Mouse (Mus musculus) gastrocnemius, adult 2 months (tissue): Measurements from ENCODE around the gene Mcpt1. TPM values are rescaled to one million over a fixed set of nuclear protein-coding genes. Genes with fewer than 3 reads are reported as not detected.
"Not testable (repeated sequence)": the region's sequence is repeated elsewhere in the genome, so short reads cannot be mapped to it uniquely, and the experiment has no call there.

ENCODE experiments used
- DNase-seq: peaks from one replicate; pipeline ENCODE4 v3.0.0; 2022
- H3K27ac ChIP-seq: fragments of 200-600 bp; 2 replicates; pipeline ENCODE4 v1.8.1; 2022; ENCODE audit warnings: mild to moderate bottlenecking
- H3K4me3 ChIP-seq: fragments of 200-600 bp; 2 replicates; pipeline ENCODE4 v1.8.1; 2022; ENCODE audit warnings: mild to moderate bottlenecking, moderate library complexity
- CTCF ChIP-seq: fragments of 200-600 bp; IDR thresholded peaks from 2 replicates; pipeline ENCODE4 v1.8.1; 2022; ENCODE audit warnings: antibody characterized with exemption, mild to moderate bottlenecking, moderate library complexity
- intact Hi-C: fragments of 180-260 bp; cut with DNase I; formaldehyde crosslinking; loops from one replicate; pipeline ENCODE4 v1.15.1; 2025
- long read RNA-seq, 2 experiments: library from polyadenylated mRNA; stranded (forward); transcript quantifications; one replicate each; pipeline ENCODE4 v2.0.0; 2021
- total RNA-seq, 2 experiments: library from RNA; stranded (reverse); gene quantifications; 2 replicates each; pipeline ENCODE4 v1.2.3; 2021

Gene Mcpt1
- total RNA-seq, result not detected
- long read RNA-seq, experiment 1, result 0 reads
- long read RNA-seq, experiment 2, result 0 reads

DNA sequence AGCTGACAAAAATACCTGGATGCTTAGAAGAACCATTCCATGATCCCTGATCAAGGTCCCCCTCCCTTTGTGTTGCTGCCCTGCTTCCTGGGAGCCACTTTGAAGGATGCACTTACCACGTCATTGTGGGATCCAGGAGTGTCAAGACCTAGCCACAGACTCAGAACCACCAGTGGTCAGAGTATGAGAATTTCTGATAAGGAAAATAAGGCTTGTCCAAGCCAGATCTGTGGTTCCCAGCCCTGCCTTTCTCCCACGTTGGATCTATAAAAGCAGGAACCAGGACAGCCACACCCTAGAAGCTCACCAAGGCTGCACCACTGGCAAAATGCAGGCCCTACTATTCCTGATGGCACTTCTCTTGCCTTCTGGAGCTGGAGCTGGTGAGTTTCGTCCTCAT lies at the start of gene Mcpt1:
TSS of gene Mcpt1 (plus strand) at position 301 of the 400 bp plus-strand sequence.
- DNase-seq, H3K4me3 ChIP-seq, intact Hi-C loops, H3K27ac ChIP-seq: not testable (repeated sequence)

- H3K4me3 ChIP-seq, H3K27ac ChIP-seq, intact Hi-C loops, DNase-seq: not testable (repeated sequence)
Measured at GRCm38 (mm10) chr14:55987464-55987863, 30.3 kb upstream of the Mcpt1 start.

- H3K4me3 ChIP-seq, result no peak overlapping the region
- DNase-seq, result no peak
- intact Hi-C loops, result no loop called here
- TF ChIP-seq CTCF, result no peak
- H3K27ac ChIP-seq, result no peak overlapping the region
Measured at GRCm38 (mm10) chr14:56013147-56013546, 4.6 kb upstream of the Mcpt1 start.

- DNase-seq, result no peak
- no peak for TF ChIP-seq CTCF
- H3K4me3 ChIP-seq, result no peak overlapping the region
- intact Hi-C loops, result no loop called here
- no peak overlapping the region for H3K27ac ChIP-seq
Measured at GRCm38 (mm10) chr14:56013924-56014323, 3.8 kb upstream of the Mcpt1 start.

- intact Hi-C loops, result no loop called here
- Histone ChIP-seq H3K27ac (no peak overlapping the region), H3K4me3 (no peak overlapping the region)
- DNase-seq, result no peak
- TF ChIP-seq CTCF, result no peak
Measured at GRCm38 (mm10) chr14:56019446-56019845, 1.7 kb downstream of the Mcpt1 start.

DNA sequence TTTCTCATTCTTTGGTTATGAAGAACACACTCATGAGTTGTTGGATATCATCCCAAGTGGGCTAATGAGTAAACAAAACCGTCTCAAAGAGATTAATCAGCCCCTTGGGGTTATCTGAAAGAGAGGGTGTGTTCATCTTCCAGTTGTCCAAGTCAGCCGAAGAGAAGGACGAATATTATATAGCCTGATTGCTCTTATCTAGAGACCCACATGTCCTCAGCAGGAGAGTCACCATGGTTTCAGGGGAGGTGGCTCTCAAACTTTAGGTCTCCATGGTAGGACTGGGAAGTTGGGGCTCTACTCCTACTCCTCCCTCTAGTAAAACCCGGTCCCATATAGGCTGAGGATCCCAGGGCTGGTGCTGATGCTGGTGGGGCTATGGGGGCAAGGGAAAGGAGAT lies 3.5 kb downstream of the Mcpt1 start:
- intact Hi-C loops, H3K27ac ChIP-seq, H3K4me3 ChIP-seq, DNase-seq: not testable (repeated sequence)

- H3K4me3 ChIP-seq, H3K27ac ChIP-seq: not testable (repeated sequence)
Measured at GRCm38 (mm10) chr14:56030395-56030794, 12.6 kb downstream of the Mcpt1 start, which contains the start of gene Mcpt9. TSS of gene Mcpt9 (minus strand) at chr14:56030495.

DNA sequence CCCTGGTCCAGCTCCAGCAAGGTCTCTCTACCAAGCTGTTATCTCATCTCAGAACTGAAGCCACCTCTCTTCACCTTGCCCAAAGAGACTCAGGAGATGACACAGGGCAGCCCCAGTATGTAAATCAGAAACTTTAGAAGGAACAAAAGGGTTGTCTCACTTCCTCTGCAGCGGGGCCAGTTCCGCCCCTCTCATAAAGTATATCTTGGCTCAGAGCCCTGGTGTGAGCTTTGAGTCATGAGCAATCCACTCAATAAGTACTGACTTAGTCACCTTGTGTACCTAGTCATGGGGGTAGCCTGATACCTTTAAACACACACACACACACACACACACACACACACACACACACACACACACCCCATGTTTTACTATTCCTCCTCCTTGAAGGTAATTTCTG lies 16.7 kb downstream of the Mcpt1 start:
- no peak overlapping the region for H3K27ac ChIP-seq
- DNase-seq, result no peak
- H3K4me3 ChIP-seq, result no peak overlapping the region
- TF ChIP-seq CTCF, result no peak
- intact Hi-C loops, result no loop called here

More at GRCm38 (mm10) chr14:56030395-56030794, 12.6 kb downstream of the Mcpt1 start, which contains the start of gene Mcpt9:
- intact Hi-C loops, DNase-seq: not testable (repeated sequence)

DNA sequence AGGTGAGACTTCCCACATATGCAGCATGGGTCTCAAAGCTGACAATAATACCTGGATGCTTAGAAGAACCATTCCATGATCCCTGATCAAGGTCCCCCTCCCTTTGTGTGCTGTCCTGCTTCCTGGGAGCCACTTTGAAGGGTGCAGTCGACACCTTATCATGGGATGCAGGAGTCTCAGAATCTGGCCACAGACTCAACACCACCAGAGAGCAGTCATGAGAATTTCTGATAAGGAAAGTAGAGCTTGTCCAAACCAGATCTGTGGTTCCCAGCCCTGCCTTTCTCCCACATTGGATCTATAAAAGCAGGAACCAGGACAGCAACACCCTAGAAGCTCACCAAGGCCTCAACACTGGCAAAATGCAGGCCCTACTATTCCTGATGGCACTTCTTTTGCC lies 24.0 kb downstream of the Mcpt1 start, which contains the start of gene Mcpt2:
TSS of gene Mcpt2 (plus strand) at position 250 of the 400 bp plus-strand sequence.
- DNase-seq, intact Hi-C loops: not testable (repeated sequence)

GRCm38 (mm10) chr14:56055408-56055807 lies 37.6 kb downstream of the Mcpt1 start:
- no peak for DNase-seq
- intact Hi-C loops, result no loop called here
- TF ChIP-seq CTCF, result no peak
- H3K27ac ChIP-seq, result no peak overlapping the region
- H3K4me3 ChIP-seq, result no peak overlapping the region

More for the DNA sequence above, 24.0 kb downstream of the Mcpt1 start, which contains the start of gene Mcpt2:
- H3K4me3 ChIP-seq, H3K27ac ChIP-seq: not testable (repeated sequence)

GRCm38 (mm10) chr14:56057722-56058121 lies 40.0 kb downstream of the Mcpt1 start:
- Histone ChIP-seq H3K27ac (no peak overlapping the region), H3K4me3 (no peak overlapping the region)
- no peak for TF ChIP-seq CTCF
- intact Hi-C loops, result no loop called here
- DNase-seq, result no peak

GRCm38 (mm10) chr14:56062213-56062612 lies 44.4 kb downstream of the Mcpt1 start, which contains the start of gene Mcpt4:
TSS of gene Mcpt4 (minus strand) at chr14:56062313.
- H3K4me3 ChIP-seq, DNase-seq, H3K27ac ChIP-seq, intact Hi-C loops: not testable (repeated sequence)

Other genes starting within 250 kb of the Mcpt1 start
- 10 to 100 TPM in 1 of 2 experiments, 1 to 10 TPM in 1; 6.8 to 10.1 TPM for gene Adcy4, start 233.9 kb upstream of the Mcpt1 start, total RNA-seq
- gene Ripk3, start 229.1 kb upstream of the Mcpt1 start, total RNA-seq, result 1 to 10 TPM in 1 of 2 experiments, under 1 TPM in 1; 0.64 to 1.1 TPM
- 1 to 10 TPM; 3.4 to 3.8 TPM for gene Nfatc4, start 194.8 kb upstream of the Mcpt1 start, total RNA-seq
- gene Nynrin, start 164.0 kb upstream of the Mcpt1 start, total RNA-seq, result 1 to 10 TPM; 1.6 to 2.0 TPM
- not detected for gene Cbln3, start 133.6 kb upstream of the Mcpt1 start, total RNA-seq
- 1 to 10 TPM; 6.4 to 8.1 TPM for gene Khnyn, start 133.0 kb upstream of the Mcpt1 start, total RNA-seq
- gene Sdr39u1, start 117.7 kb upstream of the Mcpt1 start, total RNA-seq, result 100 to 1,000 TPM; 113 to 127 TPM
- gene Cma1, start 73.3 kb upstream of the Mcpt1 start, total RNA-seq, result 1 to 10 TPM in 1 of 2 experiments, under 1 TPM in 1; 0.99 to 3.2 TPM
- gene Cma2, start 67.0 kb upstream of the Mcpt1 start, total RNA-seq, result under 1 TPM in 1 of 2 experiments, not detected in 1; 0.28 TPM
- not detected for gene Mcpt9, start 12.5 kb downstream of the Mcpt1 start, total RNA-seq
- gene Mcpt2, start 24.1 kb downstream of the Mcpt1 start, total RNA-seq, result not detected
- gene Mcpt4, start 44.3 kb downstream of the Mcpt1 start, total RNA-seq, result 1 to 10 TPM; 2.1 to 4.0 TPM
- gene Mcpt8, start 67.3 kb downstream of the Mcpt1 start, total RNA-seq, result not detected
- gene Ctsg, start 84.6 kb downstream of the Mcpt1 start, total RNA-seq, result not detected
- not detected for gene Gzme, start 102.7 kb downstream of the Mcpt1 start, total RNA-seq
- gene Gzmd, start 114.6 kb downstream of the Mcpt1 start, total RNA-seq, result not detected
- gene Gzmg, start 141.6 kb downstream of the Mcpt1 start, total RNA-seq, result not detected
- not detected for gene Gzmn, start 156.6 kb downstream of the Mcpt1 start, total RNA-seq
- gene Gzmf, start 193.4 kb downstream of the Mcpt1 start, total RNA-seq, result not detected
- not detected for gene Gzmc, start 216.7 kb downstream of the Mcpt1 start, total RNA-seq
- not detected for gene Gzmb, start 244.3 kb downstream of the Mcpt1 start, total RNA-seq